Mouse (Mus musculus): ENCODE results near the gene Ly6g6d. TPM values are rescaled to one million over a fixed set of nuclear protein-coding genes. Genes with fewer than 3 reads are reported as not detected.

Ly6g6d gene
- polyA plus RNA-seq, 1 experiment from 2014 or later, result not detected

- DNase-seq (ENCODE audit: low spot score), result no peak
- Histone ChIP-seq H3K4me3 (peak within 1 kb of the TSS; percentile 43), H3K9me3 (no peaks in the 10 kb centered on the region), H3K27me3 (replicated peaks; ENCODE audit: low read depth, poor library complexity, severe bottlenecking) (peaks cover 42% of the 10 kb centered on the region), H3K4me1 (peaks cover 32% of the 10 kb centered on the region), H3K27ac (replicated peaks) (peak within 1 kb of the TSS; percentile 60), H3K36me3 (replicated peaks) (no peaks in the 10 kb centered on the region)
- 18% methylated on average over 10 of the region's 10 CpGs for WGBS
These were observed 1.2 kb downstream of the Ly6g6d start, which contains the start of gene Ly6g6e for GRCm38 (mm10) chr17:35076507-35077176. Gene Ly6g6e, plus strand, starts transcription at chr17:35076902.

GRCm38 (mm10) chr17:35074097-35074496 is 3.8 kb downstream of the Ly6g6d start:
- no peaks in the 10 kb centered on the region for H3K9me3 ChIP-seq
- 49% methylated on average over 17 of the region's 17 CpGs for WGBS
- H3K4me3 ChIP-seq, result no peak overlapping the region
- no peaks in the 10 kb centered on the region for H3K36me3 ChIP-seq (replicated peaks)
- H3K27me3 ChIP-seq (replicated peaks; ENCODE audit: low read depth, poor library complexity, severe bottlenecking), result peaks cover 31% of the 10 kb centered on the region
- no peak for DNase-seq (ENCODE audit: low spot score)
- H3K4me1 ChIP-seq, result peaks cover 36% of the 10 kb centered on the region
- no peak overlapping the region for H3K27ac ChIP-seq (replicated peaks)

DNA sequence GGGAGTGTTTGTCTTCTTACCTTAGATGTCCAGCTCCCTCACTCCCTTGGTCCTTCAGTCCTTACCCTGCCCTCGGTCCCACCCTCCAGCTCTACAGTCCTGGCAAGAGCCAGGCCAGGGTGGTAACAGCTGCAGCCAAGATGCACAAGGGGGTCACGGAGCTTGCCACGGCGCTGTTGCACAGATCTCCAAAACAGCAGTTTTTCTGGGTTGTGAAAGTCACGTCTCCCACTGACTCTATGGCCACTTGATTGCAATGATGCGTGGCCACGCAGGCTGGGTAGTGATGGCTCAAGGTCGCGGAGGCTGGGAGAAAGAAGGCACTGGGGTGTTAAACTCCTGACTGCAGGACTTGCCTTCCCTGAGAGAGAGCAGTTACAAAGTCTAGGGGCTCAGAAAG is 6.4 kb downstream of the Ly6g6d start:
- Histone ChIP-seq H3K27ac (replicated peaks) (no peak overlapping the region), H3K4me1 (peaks cover 17% of the 10 kb centered on the region), H3K36me3 (replicated peaks) (no peaks in the 10 kb centered on the region), H3K27me3 (replicated peaks; ENCODE audit: low read depth, poor library complexity, severe bottlenecking) (peaks cover 39% of the 10 kb centered on the region), H3K4me3 (no peak overlapping the region), H3K9me3 (no peaks in the 10 kb centered on the region)
- 78% methylated on average over 9 of the region's 9 CpGs for WGBS
- DNase-seq (ENCODE audit: low spot score), result no peak

- DNase-seq (ENCODE audit: low spot score), result no peak
- Histone ChIP-seq H3K27ac (replicated peaks) (no peak overlapping the region), H3K4me1 (peaks cover 14% of the 10 kb centered on the region), H3K27me3 (replicated peaks; ENCODE audit: low read depth, poor library complexity, severe bottlenecking) (peaks cover 41% of the 10 kb centered on the region), H3K36me3 (replicated peaks) (no peaks in the 10 kb centered on the region), H3K4me3 (no peak overlapping the region), H3K9me3 (no peaks in the 10 kb centered on the region)
- WGBS, result 51% methylated on average over 6 of the region's 6 CpGs
These were observed 7.2 kb downstream of the Ly6g6d start for GRCm38 (mm10) chr17:35070556-35071229.

- peaks cover 28% of the 10 kb centered on the region for H3K4me1 ChIP-seq
- H3K4me3 ChIP-seq, result no peak overlapping the region
- no peak for DNase-seq (ENCODE audit: low spot score)
- H3K27ac ChIP-seq (replicated peaks), result no peak overlapping the region
- no peaks in the 10 kb centered on the region for H3K9me3 ChIP-seq
- 85% methylated on average over 17 of the region's 17 CpGs for WGBS
- H3K36me3 ChIP-seq (replicated peaks), result peaks cover 5% of the 10 kb centered on the region; the same call in 1 of the 2 replicates
- peaks cover 62% of the 10 kb centered on the region for H3K27me3 ChIP-seq (replicated peaks; ENCODE audit: low read depth, poor library complexity, severe bottlenecking)
These were observed 9.5 kb downstream of the Ly6g6d start for GRCm38 (mm10) chr17:35068213-35068914.

DNA sequence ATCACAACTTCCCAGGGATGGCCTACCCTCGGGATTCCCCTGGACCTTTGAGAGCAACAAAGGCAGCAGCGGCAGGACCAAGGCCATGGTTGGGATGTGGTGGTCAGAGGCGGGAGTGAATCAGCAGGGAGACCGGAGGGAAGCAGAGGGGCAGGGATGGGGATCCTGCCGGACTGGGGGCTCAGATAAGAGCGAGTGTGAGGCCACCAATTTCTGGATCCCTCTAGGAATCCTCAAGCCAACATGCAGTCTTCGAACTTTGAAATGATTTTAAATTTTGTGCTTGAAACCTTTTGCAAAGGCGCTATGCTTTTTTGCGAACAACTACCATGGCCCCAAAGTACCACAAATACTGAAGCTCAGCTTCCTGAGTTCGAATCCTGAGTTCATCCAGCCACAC is 11.8 kb downstream of the Ly6g6d start, which contains the start of gene Mpig6b:
Gene Mpig6b (minus strand): TSS at position 101 of the 400 bp plus-strand sequence.
- WGBS, result 41% methylated on average over 10 of the region's 10 CpGs
- Histone ChIP-seq H3K4me3 (peak within 1 kb of the TSS; percentile 58), H3K36me3 (replicated peaks) (peaks cover 26% of the 10 kb centered on the region), H3K27ac (replicated peaks) (peak within 1 kb of the TSS; percentile 70), H3K27me3 (replicated peaks; ENCODE audit: low read depth, poor library complexity, severe bottlenecking) (peaks cover 71% of the 10 kb centered on the region), H3K4me1 (peaks cover 34% of the 10 kb centered on the region), H3K9me3 (no peaks in the 10 kb centered on the region)
- DNase-seq (ENCODE audit: low spot score), result no peak

- Histone ChIP-seq H3K27ac (replicated peaks) (peak within 1 kb of the TSS; percentile 70), H3K4me1 (peaks cover 39% of the 10 kb centered on the region), H3K36me3 (replicated peaks) (peaks cover 34% of the 10 kb centered on the region), H3K27me3 (replicated peaks; ENCODE audit: low read depth, poor library complexity, severe bottlenecking) (peaks cover 65% of the 10 kb centered on the region), H3K4me3 (peak within 1 kb of the TSS; percentile 58), H3K9me3 (no peaks in the 10 kb centered on the region)
- peak; percentile 78 for DNase-seq (ENCODE audit: low spot score)
- WGBS, result 1% methylated on average over 48 of the region's 48 CpGs
These were observed 12.6 kb downstream of the Ly6g6d start, which contains the start of gene Ly6g6c for GRCm38 (mm10) chr17:35064951-35065947. Gene Ly6g6c, plus strand, starts transcription at chr17:35065388.

DNA sequence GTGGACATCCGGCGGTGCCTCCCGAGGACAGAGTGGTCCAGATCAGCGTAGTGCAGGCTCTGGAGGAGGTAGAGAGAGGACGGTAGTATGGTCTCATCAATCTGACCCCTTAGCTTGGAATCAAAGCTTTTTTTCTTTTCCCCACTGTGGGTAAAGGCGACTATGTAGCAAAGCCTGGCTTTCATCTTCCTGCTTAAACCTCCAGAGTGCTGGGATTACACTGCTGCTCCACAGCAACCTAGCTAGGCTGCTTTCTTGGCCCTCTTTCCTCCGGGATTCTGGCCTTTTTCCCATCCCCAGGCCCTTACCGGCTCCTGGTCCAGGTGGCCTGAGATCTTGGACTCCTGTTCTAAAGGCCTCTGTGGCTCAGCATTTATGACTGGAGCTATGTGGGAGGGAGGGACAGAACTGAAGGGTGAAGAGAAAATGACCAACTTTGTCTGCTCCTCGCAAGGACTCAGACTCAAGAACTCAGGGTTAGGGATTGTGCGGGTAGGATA is 13.4 kb downstream of the Ly6g6d start:
- WGBS, result 31% methylated on average over 10 of the region's 10 CpGs

DNA sequence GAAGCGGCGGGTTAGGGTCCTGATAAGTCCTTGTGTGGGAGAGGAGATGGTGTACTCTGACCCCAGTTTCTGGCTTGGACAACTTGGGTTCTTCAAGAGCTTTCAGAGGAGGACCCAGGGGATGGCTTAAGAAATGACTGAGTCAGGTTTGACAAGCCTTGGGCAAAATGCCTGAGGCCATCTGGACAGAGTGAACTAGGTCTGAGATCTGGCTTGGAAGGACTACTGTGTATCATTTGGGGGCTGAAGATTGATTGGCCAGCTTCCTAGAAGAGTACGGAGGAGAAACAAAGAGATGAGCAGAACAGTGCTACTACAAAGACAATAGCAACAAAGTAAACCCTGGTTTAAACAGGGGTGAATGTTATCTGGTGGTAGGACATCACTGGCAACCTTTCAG is 14.4 kb downstream of the Ly6g6d start:
- Histone ChIP-seq H3K4me3 (peak overlapping the region; percentile 58; the same call in 1 of the 2 replicates), H3K36me3 (replicated peaks) (peaks cover 37% of the 10 kb centered on the region), H3K27me3 (replicated peaks; ENCODE audit: low read depth, poor library complexity, severe bottlenecking) (peaks cover 59% of the 10 kb centered on the region), H3K27ac (replicated peaks) (no peak overlapping the region), H3K9me3 (no peaks in the 10 kb centered on the region), H3K4me1 (peaks cover 51% of the 10 kb centered on the region)
- WGBS, result 92% methylated on average over 3 of the region's 3 CpGs
- no peak for DNase-seq (ENCODE audit: low spot score)

More for the DNA sequence above, 13.4 kb downstream of the Ly6g6d start:
- peak overlapping the region; percentile 70; the same call in 1 of the 2 replicates for H3K27ac ChIP-seq (replicated peaks)
- H3K9me3 ChIP-seq, result no peaks in the 10 kb centered on the region
- peaks cover 47% of the 10 kb centered on the region for H3K4me1 ChIP-seq
- peaks cover 37% of the 10 kb centered on the region for H3K36me3 ChIP-seq (replicated peaks)
- peaks cover 65% of the 10 kb centered on the region for H3K27me3 ChIP-seq (replicated peaks; ENCODE audit: low read depth, poor library complexity, severe bottlenecking)
- DNase-seq (ENCODE audit: low spot score), result no peak
- peak overlapping the region; percentile 58 for H3K4me3 ChIP-seq

DNA sequence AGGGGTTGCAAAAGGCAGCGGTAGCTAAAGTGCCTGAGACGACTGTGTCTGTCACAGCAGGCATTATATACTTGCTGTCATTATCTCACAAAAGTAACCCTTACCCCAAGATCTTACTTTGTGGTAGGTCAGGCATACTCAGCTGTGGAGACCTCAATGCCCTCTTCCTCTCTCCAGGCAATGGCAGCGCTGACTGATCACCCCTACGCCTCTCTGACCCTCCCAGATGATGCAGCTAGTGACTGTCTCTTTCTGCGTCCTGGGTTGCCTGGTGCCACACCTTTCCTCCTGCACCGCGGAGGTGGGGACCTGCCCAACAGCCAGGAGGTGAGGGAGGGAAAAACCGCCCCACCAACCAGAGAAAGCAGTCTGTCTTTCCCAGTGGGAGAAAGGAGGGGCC is 16.6 kb downstream of the Ly6g6d start:
- 80% methylated on average over 8 of the region's 8 CpGs for WGBS
- Histone ChIP-seq H3K36me3 (replicated peaks) (peaks cover 59% of the 10 kb centered on the region), H3K4me1 (peaks cover 59% of the 10 kb centered on the region), H3K27ac (replicated peaks) (no peak overlapping the region), H3K27me3 (replicated peaks; ENCODE audit: low read depth, poor library complexity, severe bottlenecking) (peaks cover 38% of the 10 kb centered on the region), H3K9me3 (no peaks in the 10 kb centered on the region), H3K4me3 (peak overlapping the region; percentile 89; the same call in 1 of the 2 replicates)
- no peak for DNase-seq (ENCODE audit: low spot score)

- Histone ChIP-seq H3K9me3 (no peaks in the 10 kb centered on the region), H3K27me3 (replicated peaks; ENCODE audit: low read depth, poor library complexity, severe bottlenecking) (peaks cover 33% of the 10 kb centered on the region), H3K4me1 (peaks cover 56% of the 10 kb centered on the region), H3K36me3 (replicated peaks) (peaks cover 64% of the 10 kb centered on the region), H3K4me3 (peak overlapping the region; percentile 89), H3K27ac (replicated peaks) (no peak overlapping the region)
- no peak for DNase-seq (ENCODE audit: low spot score)
- WGBS, result 58% methylated on average over 22 of the region's 22 CpGs
These were observed 17.0 kb downstream of the Ly6g6d start for GRCm38 (mm10) chr17:35060737-35061297.

Data from embryonic facial prominence, embryonic 10.5 days (tissue).